Mouse (Mus musculus) embryonic facial prominence, embryonic 15.5 days (tissue): ENCODE measurements around the gene Slc29a4. TPM values are rescaled to one million over a fixed set of nuclear protein-coding genes. Genes with fewer than 3 reads are reported as not detected.

Experiments used
- ATAC-seq: fragments of 200-750 bp; cut with Nextera tagmentation; 2 replicates; pipeline ENCODE4 v1.8.0; 2017; ENCODE audit warnings: low read depth, moderate TSS enrichment; ENCODE audit not compliant: insufficient number of reproducible peaks, low FRiP score, low TSS enrichment
- H3K27ac ChIP-seq: fragments of 300-500 bp; sonication (generic); replicated peaks from 2 replicates; pipeline ENCODE4 v1.5.1; 2015; ENCODE audit warnings: mild to moderate bottlenecking, inconsistent platforms
- H3K27me3 ChIP-seq: fragments of 300-500 bp; sonication (generic); 2 replicates; pipeline ENCODE4 v1.6.1; 2015; ENCODE audit warnings: inconsistent platforms
- H3K36me3 ChIP-seq: fragments of 300-500 bp; sonication (generic); 2 replicates; pipeline ENCODE4 v1.6.1; 2015; ENCODE audit warnings: mild to moderate bottlenecking, inconsistent platforms
- H3K4me1 ChIP-seq: fragments of 300-500 bp; sonication (generic); 2 replicates; pipeline ENCODE4 v1.6.1; 2015; ENCODE audit warnings: inconsistent platforms
- H3K4me2 ChIP-seq: fragments of 300-500 bp; sonication (generic); replicated peaks from 2 replicates; pipeline ENCODE4 v1.6.1; 2015; ENCODE audit warnings: mild to moderate bottlenecking, inconsistent platforms
- H3K4me3 ChIP-seq: fragments of 300-500 bp; sonication (generic); replicated peaks from 2 replicates; pipeline ENCODE4 v1.5.1; 2015; ENCODE audit warnings: mild to moderate bottlenecking, inconsistent platforms
- H3K9ac ChIP-seq: fragments of 300-500 bp; sonication (generic); 2 replicates; pipeline ENCODE4 v1.6.1; 2015; ENCODE audit warnings: inconsistent platforms
- H3K9me3 ChIP-seq: fragments of 300-500 bp; sonication (generic); replicated peaks from 2 replicates; pipeline ENCODE4 v1.6.1; 2016; ENCODE audit warnings: inconsistent platforms
- WGBS: fragments of 180-500 bp; shearing (Covaris S2); methylation state at CpG from one replicate; pipeline ENCODE4 v1.1.7; 2015; 5-methylcytosine and 5-hydroxymethylcytosine counted together
- polyA plus RNA-seq: library from polyadenylated mRNA; unstranded; fragments of >200 nt; fragmentation: Nextera tagmentation; extraction: Ambion mirVana; gene quantifications from 2 replicates; pipeline ENCODE4 v1.2.1, GENCODE M21; 2015

Gene Slc29a4
- polyA plus RNA-seq, 1 experiment from 2014 or later = 7.1 TPM

GRCm38 (mm10) chr5:142716056-142716455 is 23.7 kb downstream of the Slc29a4 start:
- ATAC-seq = no peak
- Histone ChIP-seq H3K27ac (no peak overlapping the region), H3K4me1 (no peaks in the 10 kb centered on the region), H3K36me3 (0 out of 2 replicates have a peak, but pooled peaks cover 3% of the 10 kb centered on the region), H3K9me3 (no peaks in the 10 kb centered on the region), H3K9ac (no peak overlapping the region), H3K4me3 (no peak overlapping the region), H3K4me2 (no peak overlapping the region), H3K27me3 (no peaks in the 10 kb centered on the region)
- WGBS = 75% methylated on average over 6 of the region's 6 CpGs

DNA sequence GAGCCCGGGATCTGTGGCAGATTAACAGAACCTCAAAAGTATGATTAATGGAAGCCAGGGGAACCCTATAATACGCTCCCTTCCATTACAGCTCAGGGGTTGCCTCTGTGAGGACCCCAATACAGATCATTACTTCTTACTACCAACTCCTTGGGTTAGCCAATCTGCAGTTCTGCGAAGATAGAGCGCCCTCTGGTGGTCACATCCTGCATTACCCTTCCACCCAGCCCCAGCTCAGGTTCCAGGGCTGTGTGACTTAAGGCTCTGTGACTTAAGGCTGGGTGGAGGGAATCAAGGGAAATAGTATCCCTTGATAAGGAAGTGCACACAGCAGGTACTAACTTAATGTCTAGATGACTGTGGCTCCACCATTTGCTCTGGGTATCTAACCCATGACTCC is 25.7 kb downstream of the Slc29a4 start:
- Histone ChIP-seq H3K27ac (no peak overlapping the region), H3K27me3 (no peaks in the 10 kb centered on the region), H3K4me3 (no peak overlapping the region), H3K4me1 (no peaks in the 10 kb centered on the region), H3K9ac (no peak overlapping the region), H3K9me3 (no peaks in the 10 kb centered on the region), H3K4me2 (no peak overlapping the region), H3K36me3 (no peaks in the 10 kb centered on the region)
- ATAC-seq = no peak
- WGBS = 24% methylated on average over 4 of the region's 4 CpGs

- ATAC-seq = no peak
- no peak overlapping the region for H3K4me2 ChIP-seq
- H3K27ac ChIP-seq = no peak overlapping the region
- H3K36me3 ChIP-seq = no peaks in the 10 kb centered on the region
- no peaks in the 10 kb centered on the region for H3K27me3 ChIP-seq
- H3K4me3 ChIP-seq = no peak overlapping the region
- WGBS = 49% methylated on average over 25 of the region's 25 CpGs
- no peak overlapping the region for H3K9ac ChIP-seq
- no peaks in the 10 kb centered on the region for H3K4me1 ChIP-seq
- no peaks in the 10 kb centered on the region for H3K9me3 ChIP-seq
Observed at GRCm38 (mm10) chr5:142718486-142718885, 26.2 kb downstream of the Slc29a4 start.

- Histone ChIP-seq H3K27me3 (no peaks in the 10 kb centered on the region), H3K4me3 (no peak overlapping the region), H3K9me3 (no peaks in the 10 kb centered on the region), H3K4me2 (no peak overlapping the region), H3K36me3 (no peaks in the 10 kb centered on the region), H3K9ac (no peak overlapping the region), H3K4me1 (peaks cover 8% of the 10 kb centered on the region), H3K27ac (no peak overlapping the region)
- 83% methylated on average over 13 of the region's 13 CpGs for WGBS
- no peak for ATAC-seq
Observed at GRCm38 (mm10) chr5:142719897-142720296, 27.6 kb downstream of the Slc29a4 start.

GRCm38 (mm10) chr5:142723520-142724133 is 31.3 kb downstream of the Slc29a4 start:
- no peak overlapping the region; the same call in 1 of the 2 replicates for H3K4me2 ChIP-seq
- no peak overlapping the region for H3K4me3 ChIP-seq
- H3K9ac ChIP-seq = no peak overlapping the region
- H3K27ac ChIP-seq = no peak overlapping the region; the same call in 1 of the 2 replicates
- H3K36me3 ChIP-seq = peaks cover 37% of the 10 kb centered on the region
- ATAC-seq = peak; percentile 35; the same call in 1 of the 2 replicates
- no peaks in the 10 kb centered on the region for H3K27me3 ChIP-seq
- WGBS = 12% methylated on average over 7 of the region's 7 CpGs
- peaks cover 8% of the 10 kb centered on the region for H3K4me1 ChIP-seq
- no peaks in the 10 kb centered on the region for H3K9me3 ChIP-seq

GRCm38 (mm10) chr5:142724265-142724664 is 32.0 kb downstream of the Slc29a4 start:
- Histone ChIP-seq H3K4me3 (no peak overlapping the region), H3K9me3 (no peaks in the 10 kb centered on the region), H3K9ac (no peak overlapping the region), H3K27me3 (no peaks in the 10 kb centered on the region), H3K4me2 (no peak overlapping the region), H3K27ac (no peak overlapping the region), H3K36me3 (peaks cover 43% of the 10 kb centered on the region), H3K4me1 (peaks cover 8% of the 10 kb centered on the region)
- 76% methylated on average over 7 of the region's 7 CpGs for WGBS
- no peak for ATAC-seq

- Histone ChIP-seq H3K9ac (no peak overlapping the region), H3K27me3 (no peaks in the 10 kb centered on the region), H3K27ac (no peak overlapping the region), H3K9me3 (no peaks in the 10 kb centered on the region), H3K4me2 (no peak overlapping the region), H3K4me1 (peaks cover 8% of the 10 kb centered on the region), H3K36me3 (peaks cover 66% of the 10 kb centered on the region), H3K4me3 (no peak overlapping the region)
- no peak for ATAC-seq
- 82% methylated on average over 6 of the region's 6 CpGs for WGBS
Observed at GRCm38 (mm10) chr5:142726748-142727147, 34.4 kb downstream of the Slc29a4 start.

DNA sequence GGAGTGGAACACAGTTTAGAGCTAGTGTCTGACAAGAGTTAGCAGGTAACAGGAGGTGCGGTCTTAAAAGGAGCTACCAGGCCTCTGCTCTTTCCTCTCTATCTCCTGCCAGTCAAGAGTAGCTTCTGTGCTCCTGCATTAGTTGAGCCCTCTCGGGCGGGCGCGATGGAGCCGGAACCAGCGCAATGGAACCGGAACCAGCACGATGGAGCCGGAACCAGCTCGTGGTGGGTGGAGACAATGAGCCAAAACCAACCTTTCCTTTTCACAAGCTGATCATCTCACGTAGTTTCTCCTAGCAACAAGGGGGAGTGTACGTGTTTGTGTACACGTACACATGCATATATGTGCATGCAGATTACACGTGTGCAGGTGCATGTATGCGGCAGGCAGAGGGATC is 36.0 kb downstream of the Slc29a4 start:
- Histone ChIP-seq H3K36me3 (peaks cover 82% of the 10 kb centered on the region), H3K4me1 (peaks cover 8% of the 10 kb centered on the region), H3K4me3 (no peak overlapping the region), H3K9me3 (no peaks in the 10 kb centered on the region), H3K27ac (no peak overlapping the region), H3K4me2 (no peak overlapping the region), H3K9ac (no peak overlapping the region), H3K27me3 (no peaks in the 10 kb centered on the region)
- no peak for ATAC-seq
- WGBS = 97% methylated on average over 16 of the region's 16 CpGs

- Histone ChIP-seq H3K9me3 (no peaks in the 10 kb centered on the region), H3K27ac (no peak overlapping the region), H3K9ac (no peak overlapping the region), H3K36me3 (peaks cover 99% of the 10 kb centered on the region), H3K4me2 (no peak overlapping the region), H3K27me3 (no peaks in the 10 kb centered on the region), H3K4me1 (no peaks in the 10 kb centered on the region), H3K4me3 (no peak overlapping the region)
- WGBS = 90% methylated on average over 12 of the region's 12 CpGs
- no peak for ATAC-seq
Observed at GRCm38 (mm10) chr5:142730295-142730694, 38.0 kb downstream of the Slc29a4 start.

DNA sequence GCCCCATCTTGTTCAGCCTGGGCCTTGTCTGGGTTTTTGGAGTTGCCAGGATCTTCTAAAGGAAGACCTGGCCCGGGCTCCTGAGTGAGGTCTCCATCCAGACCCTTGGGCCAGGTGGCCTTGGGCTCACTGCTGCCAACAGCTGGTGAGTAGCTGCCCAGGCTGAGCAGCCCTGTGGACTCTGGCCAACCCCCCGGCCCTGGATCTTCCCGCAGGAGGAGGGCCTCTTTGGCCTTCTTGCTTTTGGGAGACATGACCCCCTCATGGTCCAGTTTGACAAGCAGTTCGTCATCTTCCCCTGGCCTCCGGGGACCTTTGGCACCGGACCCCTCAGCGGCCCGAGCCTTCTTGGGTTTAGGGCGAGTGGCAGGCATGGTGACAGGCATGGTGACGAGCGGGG is 39.6 kb downstream of the Slc29a4 start:
- Histone ChIP-seq H3K4me1 (no peaks in the 10 kb centered on the region), H3K4me2 (no peak overlapping the region), H3K36me3 (peaks cover 99% of the 10 kb centered on the region), H3K4me3 (no peak overlapping the region), H3K9me3 (no peaks in the 10 kb centered on the region), H3K9ac (no peak overlapping the region), H3K27me3 (no peaks in the 10 kb centered on the region), H3K27ac (no peak overlapping the region)
- no peak for ATAC-seq
- 86% methylated on average over 11 of the region's 11 CpGs for WGBS

DNA sequence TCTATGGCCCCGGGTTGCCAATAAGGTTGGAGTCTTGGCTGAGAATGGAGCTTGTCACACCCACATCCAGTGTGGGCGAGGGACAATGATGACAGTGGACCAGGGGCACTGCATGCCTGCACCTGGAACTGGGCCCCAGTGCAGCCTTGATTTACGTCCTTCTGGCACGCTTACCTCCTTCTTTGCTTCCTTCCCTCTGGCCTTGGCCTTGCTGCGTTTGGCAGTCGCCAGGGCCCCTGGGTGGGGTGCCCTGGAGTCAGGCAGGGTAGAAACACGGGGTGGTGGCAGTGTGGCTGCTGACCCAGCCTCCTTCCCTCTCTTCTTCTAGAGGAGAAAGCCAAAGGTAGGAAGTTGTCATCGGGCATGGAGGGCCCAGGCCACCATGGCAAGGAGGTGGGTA is 47.6 kb downstream of the Slc29a4 start:
- Histone ChIP-seq H3K36me3 (peaks cover 96% of the 10 kb centered on the region), H3K27me3 (no peaks in the 10 kb centered on the region), H3K9me3 (no peaks in the 10 kb centered on the region), H3K4me3 (no peak overlapping the region), H3K27ac (no peak overlapping the region), H3K4me2 (no peak overlapping the region), H3K4me1 (no peaks in the 10 kb centered on the region), H3K9ac (no peak overlapping the region)
- ATAC-seq = no peak
- WGBS = 89% methylated on average over 8 of the region's 8 CpGs

DNA sequence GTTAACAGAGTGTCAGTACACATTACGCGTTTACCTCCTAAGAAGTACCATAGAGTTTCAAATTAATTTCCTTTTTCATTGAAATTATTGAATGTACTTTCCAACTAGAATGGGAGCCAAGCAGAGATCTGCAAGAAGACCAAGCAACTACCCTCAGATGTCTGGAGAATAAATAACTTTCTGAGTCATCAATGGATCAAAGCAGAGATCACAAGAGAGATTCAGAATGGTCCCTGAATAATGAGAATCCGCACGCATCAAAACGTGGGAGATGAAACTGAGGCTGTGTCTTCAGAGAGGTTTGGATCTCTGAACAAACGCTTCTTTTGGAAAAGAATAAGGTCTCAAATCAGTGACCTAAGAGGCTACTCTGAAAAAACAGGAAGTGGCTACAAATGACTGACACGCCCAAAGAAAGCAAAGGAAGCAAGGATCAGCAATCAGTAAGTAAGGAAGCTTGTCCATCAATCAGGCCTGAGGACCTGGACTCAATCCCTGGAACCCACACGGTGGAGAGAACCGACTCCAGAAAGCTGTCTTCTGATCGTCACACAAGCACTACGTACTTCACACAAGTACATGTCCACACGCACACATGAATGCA is 54.8 kb downstream of the Slc29a4 start:
- Histone ChIP-seq H3K27me3 (no peaks in the 10 kb centered on the region), H3K4me2 (no peak overlapping the region), H3K9ac (no peak overlapping the region), H3K4me1 (no peaks in the 10 kb centered on the region), H3K4me3 (no peak overlapping the region), H3K27ac (no peak overlapping the region), H3K9me3 (no peaks in the 10 kb centered on the region), H3K36me3 (peaks cover 91% of the 10 kb centered on the region)
- 74% methylated on average over 12 of the region's 12 CpGs for WGBS
- no peak for ATAC-seq
